Comparison of ENCODE assay signal across 22 mouse cellular contexts in genomic region chrX:160905913-160906312, GRCm38 (mm10). TPM values are rescaled to one million over a fixed set of nuclear protein-coding genes. Genes with fewer than 3 reads are reported as not detected.
DNase-seq lines count a peak whose midpoint lies in the region; ATAC-seq and TF ChIP-seq lines count a peak whose summit lies in the region.
"Had no signal": no experiment of that assay in that cellular context is flagged by ENCODE, and none has a peak within 500 bp of the region (broad histone marks: within the 10 kb centered on the region; RNA-seq: fewer than 3 reads in every experiment).

No protein-coding gene starts in this region.

- H3K4me3 ChIP-seq in liver, embryonic 14.5 days (ENCODE audit: insufficient read depth in 1 of 2, low read depth in 2 of 2, low read length in 2 of 2) = no peak overlapping the region
- H3K4me3 ChIP-seq in liver, embryonic 11.5 days (ENCODE audit: low read depth, low read length) = no peak overlapping the region
- H3K4me3 ChIP-seq in MEL (ENCODE audit: control insufficient read depth in 1 of 2, insufficient read depth in 1 of 2, low read depth in 2 of 2, low read length in 2 of 2) = no peak overlapping the region
- H3K4me3 ChIP-seq: embryonic facial prominence, embryonic 13.5 days; embryonic facial prominence, embryonic 15.5 days; erythroblast, embryonic 14.5 days; forebrain, embryonic 10.5 days; forebrain, embryonic 12.5 days had no signal

- no peaks in the 10 kb centered on the region for H3K36me3 ChIP-seq in liver, embryonic 14.5 days (replicated peaks; ENCODE audit: control insufficient read depth, insufficient read depth, low read depth)
- no peaks in the 10 kb centered on the region for H3K36me3 ChIP-seq in liver, embryonic 11.5 days (ENCODE audit: control insufficient read depth, insufficient read depth, low read length)
- peaks cover 0 to 26% of the 10 kb centered on the region in 2 experiments; a peak in 2 of 4 replicates for H3K36me3 ChIP-seq in MEL (ENCODE audit: control insufficient read depth in 1 of 2, insufficient read depth in 2 of 2, low read length in 2 of 2)
- H3K36me3 ChIP-seq: embryonic facial prominence, embryonic 13.5 days; embryonic facial prominence, embryonic 15.5 days; forebrain, embryonic 10.5 days; forebrain, embryonic 12.5 days had no signal

- no peaks in the 10 kb centered on the region for H3K9me3 ChIP-seq in liver, embryonic 14.5 days (ENCODE audit: control insufficient read depth, low read length)
- H3K9me3 ChIP-seq in liver, embryonic 11.5 days (ENCODE audit: control insufficient read depth, low read length) = no peaks in the 10 kb centered on the region
- H3K9me3 ChIP-seq in MEL (replicated peaks; ENCODE audit: insufficient read depth, low read length) = no peaks in the 10 kb centered on the region
- H3K9me3 ChIP-seq: embryonic facial prominence, embryonic 13.5 days; embryonic facial prominence, embryonic 15.5 days; forebrain, embryonic 10.5 days; forebrain, embryonic 12.5 days had no signal

- 23% methylated on average over 4 of the region's 4 CpGs for WGBS in liver, embryonic 14.5 days (ENCODE audit: insufficient replicate concordance)
- 57% methylated on average over 4 of the region's 4 CpGs for WGBS in liver, embryonic 11.5 days

- H3K4me1 ChIP-seq in liver, embryonic 14.5 days (replicated peaks; ENCODE audit: control insufficient read depth in 2 of 2, insufficient read depth in 2 of 2, low read length in 1 of 2) = peaks cover 0 to 4% of the 10 kb centered on the region in 2 experiments; a peak in 2 of 4 replicates
- H3K4me1 ChIP-seq in liver, embryonic 11.5 days (replicated peaks; ENCODE audit: control insufficient read depth, insufficient read depth, low read length) = no peaks in the 10 kb centered on the region
- H3K4me1 ChIP-seq in MEL (ENCODE audit: control insufficient read depth in 1 of 2, insufficient read depth in 2 of 2, low read length in 2 of 2) = peaks cover 14 to 16% of the 10 kb centered on the region in 2 experiments
- H3K4me1 ChIP-seq: embryonic facial prominence, embryonic 13.5 days; embryonic facial prominence, embryonic 15.5 days; forebrain, embryonic 10.5 days; forebrain, embryonic 12.5 days had no signal

- 0 out of 2 replicates have a peak, but pooled peaks have one; percentile 18 for TF ChIP-seq EP300 in liver, embryonic 14.5 days (IDR thresholded peaks at IDR 0.05; ENCODE audit: low read depth)
- TF ChIP-seq EP300 in MEL (IDR thresholded peaks at IDR 0.05; ENCODE audit: low read depth in 1 of 2, low read length in 2 of 2) = peak; percentile 85 to 86

- TF ChIP-seq POLR2A in MEL (IDR thresholded peaks at IDR 0.05; ENCODE audit: control insufficient read depth in 1 of 2, insufficient read depth in 1 of 2, low read depth in 1 of 2, low read length in 2 of 2, poor library complexity in 1 of 2) = no peak

- no peak for TF ChIP-seq CTCF in liver, embryonic 14.5 days (IDR thresholded peaks at IDR 0.05; ENCODE audit: low read depth)
- TF ChIP-seq CTCF in MEL (IDR thresholded peaks at IDR 0.05 in 2 of 3, conservative IDR thresholded peaks at IDR 0.05 in 1 of 3; ENCODE audit: control insufficient read depth in 1 of 3, insufficient read depth in 1 of 3, low read depth in 2 of 3, low read length in 3 of 3, poor library complexity in 1 of 3, severe bottlenecking in 1 of 3) = no peak

- no peak for TF ChIP-seq RAD21 in MEL (IDR thresholded peaks at IDR 0.05; ENCODE audit: low read depth, low read length)

- no peak overlapping the region for H3K9ac ChIP-seq in liver, embryonic 14.5 days (replicated peaks)
- no peak overlapping the region for H3K9ac ChIP-seq in liver, embryonic 11.5 days (ENCODE audit: low read depth, low read length)
- H3K9ac ChIP-seq in MEL (ENCODE audit: control insufficient read depth, low read depth, low read length, poor library complexity, severe bottlenecking) = no peak overlapping the region
- H3K9ac ChIP-seq: embryonic facial prominence, embryonic 13.5 days; embryonic facial prominence, embryonic 15.5 days; forebrain, embryonic 12.5 days had no signal

- H3K27me3 ChIP-seq in liver, embryonic 14.5 days (ENCODE audit: control insufficient read depth, insufficient read depth, low read length) = no peaks in the 10 kb centered on the region
- 0 out of 2 replicates have a peak, but pooled peaks cover 5% of the 10 kb centered on the region for H3K27me3 ChIP-seq in liver, embryonic 11.5 days (replicated peaks; ENCODE audit: control insufficient read depth, insufficient read depth, low read length)
- no peaks in the 10 kb centered on the region for H3K27me3 ChIP-seq in MEL (ENCODE audit: control insufficient read depth in 1 of 2, insufficient read depth in 2 of 2, low read length in 2 of 2)
- H3K27me3 ChIP-seq: embryonic facial prominence, embryonic 15.5 days had no signal

- H3K4me2 ChIP-seq in liver, embryonic 14.5 days (ENCODE audit: low read depth) = no peak overlapping the region
- no peak overlapping the region for H3K4me2 ChIP-seq in liver, embryonic 11.5 days
- H3K4me2 ChIP-seq: embryonic facial prominence, embryonic 13.5 days; embryonic facial prominence, embryonic 15.5 days; forebrain, embryonic 12.5 days had no signal

- peak in 1 of 3 experiments; percentile 2 for DNase-seq in liver, embryonic 14.5 days (ENCODE audit: low read depth in 3 of 3, low spot score in 3 of 3)
- DNase-seq in liver, embryonic 11.5 days (ENCODE audit: low spot score) = no peak
- DNase-seq in MEL (ENCODE audit: low read depth, low spot score) = peak; percentile 64
- peak; percentile 35 for DNase-seq in MEL-GATA-1-ER (ENCODE audit: extremely low read depth, low read depth)
- no peak for DNase-seq in testis, postnatal 10 days (ENCODE audit: low spot score)
- DNase-seq: adrenal gland, adult 2 months; adrenal gland, postnatal 10 days; adrenal gland, postnatal 25 days; cerebellum, adult 11 months; cerebellum, adult 8-10 months; cerebellum, adult 9-11 months; embryo, embryonic 11 days had no signal

- H3K27ac ChIP-seq in liver, embryonic 14.5 days = no peak overlapping the region
- H3K27ac ChIP-seq in liver, embryonic 11.5 days (ENCODE audit: low read depth, low read length) = no peak overlapping the region
- no peak overlapping the region for H3K27ac ChIP-seq in MEL (ENCODE audit: control insufficient read depth, low read depth, low read length)
- H3K27ac ChIP-seq: embryonic facial prominence, embryonic 13.5 days; embryonic facial prominence, embryonic 15.5 days; forebrain, embryonic 10.5 days; forebrain, embryonic 12.5 days had no signal

- no peaks in the 10 kb centered on the region for H3K79me2 ChIP-seq in MEL (ENCODE audit: control insufficient read depth, insufficient read depth, low read length, poor library complexity)

- peak; percentile 11; the same call in 1 of the 2 replicates for ATAC-seq in liver, embryonic 14.5 days (ENCODE audit: insufficient read depth)
- no peak; the same call in 1 of the 2 replicates for ATAC-seq in liver, embryonic 11.5 days (replicated peaks; ENCODE audit: low FRiP score)
- ATAC-seq in megakaryocyte-erythroid progenitor cell, adult 5-6 weeks (replicated peaks; ENCODE audit: low FRiP score, low TSS enrichment, poor library complexity, severe bottlenecking) = peak; percentile 41; the same call in 1 of the 2 replicates
- ATAC-seq in megakaryocyte, adult 5-6 weeks (ENCODE audit: poor library complexity, severe bottlenecking) = no peak
- ATAC-seq: forebrain, embryonic 14.5 days; forebrain, embryonic 16.5 days had no signal

TF ChIP-seq in MEL, 35 proteins besides CTCF, POLR2A, EP300 and RAD21:
- TF ChIP-seq TBP (IDR thresholded peaks at IDR 0.05; ENCODE audit: low read depth, low read length) (no peak), ETS1 (IDR thresholded peaks at IDR 0.05; ENCODE audit: low read depth, low read length) (peak; percentile 54), E2F4 (IDR thresholded peaks at IDR 0.05; ENCODE audit: borderline replicate concordance, low read depth, low read length) (no peak), NELFE (IDR thresholded peaks at IDR 0.05; ENCODE audit: low read depth, low read length) (no peak), ZKSCAN1 (IDR thresholded peaks at IDR 0.05; ENCODE audit: low read depth, low read length) (no peak), RCOR1 (IDR thresholded peaks at IDR 0.05; ENCODE audit: low read depth, low read length) (peak; percentile 62), TCF12 (IDR thresholded peaks at IDR 0.05; ENCODE audit: low read depth, low read length) (peak; percentile 85), MXI1 (IDR thresholded peaks at IDR 0.05; ENCODE audit: low read depth, low read length) (no peak), SIN3A (IDR thresholded peaks at IDR 0.05; ENCODE audit: low read length) (peak; percentile 51; the same call in 1 of the 2 replicates), MYB (IDR thresholded peaks at IDR 0.05; ENCODE audit: low read depth, low read length) (no peak), HCFC1 (IDR thresholded peaks at IDR 0.05; ENCODE audit: low read depth, low read length) (no peak), MAX (IDR thresholded peaks at IDR 0.05; ENCODE audit: low read length) (no peak), CHD2 (IDR thresholded peaks at IDR 0.05; ENCODE audit: low read length) (no peak), TAL1 (IDR thresholded peaks at IDR 0.05; ENCODE audit: low read length) (peak; percentile 24; the same call in 1 of the 2 replicates), GATA1 (IDR thresholded peaks at IDR 0.05; ENCODE audit: low read depth, low read length) (peak; percentile 86), SMC3 (IDR thresholded peaks at IDR 0.05; ENCODE audit: low read depth, low read length) (no peak), BHLHE40 (IDR thresholded peaks at IDR 0.05; ENCODE audit: borderline replicate concordance, low read depth, low read length) (no peak), GABPA (IDR thresholded peaks at IDR 0.05; ENCODE audit: low read depth, low read length) (no peak)
TF ChIP-seq in MEL: peak in this region for 6.

RNA-seq across cellular contexts. Expression of gene Gja6, which starts 0.9 kb away (rescaled TPM):
- polyA plus RNA-seq in liver, embryonic 14.5 days (2012; rRNA removed) = 0.40 and 0.43 TPM in 2 replicates
- 0.78 and 1.0 TPM in 2 replicates for polyA plus RNA-seq in liver, embryonic 14.5 days (2014; fragmentation: Nextera tagmentation; extraction: Ambion mirVana)
- polyA plus RNA-seq in liver, embryonic 11.5 days (2014; fragmentation: Nextera tagmentation; extraction: Ambion mirVana) = 2.6 and 3.3 TPM in 2 replicates
- 0.12 TPM in 1 of 2 replicates, not detected in the other for total RNA-seq in MEL (2012; rRNA removed)
- under 1 TPM in 1 of 2 experiments, not detected in 1; 0.10 TPM for polyA plus RNA-seq in MEL (2012; ENCODE audit: insufficient read depth in 1 of 2, insufficient read length in 2 of 2, low read depth in 1 of 2, low replicate concordance in 2 of 2, missing spikeins in 1 of 2)
- total RNA-seq in megakaryocyte-erythroid progenitor cell, adult 5-6 weeks (2014; fragmentation: Nextera tagmentation) = 0.64 TPM in 1 of 2 replicates, not detected in the other
- 0.08 TPM in 1 of 2 replicates, not detected in the other for total RNA-seq in megakaryocyte-erythroid progenitor cell, adult 5-6 weeks (2017)
- 0.25 TPM in 1 of 2 replicates, not detected in the other for total RNA-seq in megakaryocyte, adult 5-6 weeks (2015)
- total RNA-seq in megakaryocyte, adult 5-6 weeks (2017) = not detected in 2 replicates
- total RNA-seq: common myeloid progenitor, adult 5-6 weeks had no signal
- polyA plus RNA-seq: adrenal gland, adult 2 months; erythroblast, embryonic 14.5 days had no signal

Comparison
In these comparisons a context has a peak if more than half of its experiments do, and no peak if none do; other contexts are left out.
1. ATAC-seq: peak in liver, embryonic 14.5 days (single experiment) and megakaryocyte-erythroid progenitor cell, adult 5-6 weeks (single experiment); none in liver, embryonic 11.5 days (single experiment) and megakaryocyte, adult 5-6 weeks (single experiment).
2. DNase-seq: peak in MEL (single experiment) and MEL-GATA-1-ER (single experiment); none in liver, embryonic 11.5 days (single experiment) and testis, postnatal 10 days (single experiment).